Mouse (Mus musculus) embryonic facial prominence, embryonic 15.5 days (tissue): ENCODE measurements around the gene Trim31. TPM values are rescaled to one million over a fixed set of nuclear protein-coding genes. Genes with fewer than 3 reads are reported as not detected.

Experiments used
- ATAC-seq: fragments of 200-750 bp; cut with Nextera tagmentation; 2 replicates; pipeline ENCODE4 v1.8.0; 2017; ENCODE audit warnings: low read depth, moderate TSS enrichment; ENCODE audit not compliant: insufficient number of reproducible peaks, low FRiP score, low TSS enrichment
- H3K27ac ChIP-seq: fragments of 300-500 bp; sonication (generic); replicated peaks from 2 replicates; pipeline ENCODE4 v1.5.1; 2015; ENCODE audit warnings: mild to moderate bottlenecking, inconsistent platforms
- H3K27me3 ChIP-seq: fragments of 300-500 bp; sonication (generic); 2 replicates; pipeline ENCODE4 v1.6.1; 2015; ENCODE audit warnings: inconsistent platforms
- H3K36me3 ChIP-seq: fragments of 300-500 bp; sonication (generic); 2 replicates; pipeline ENCODE4 v1.6.1; 2015; ENCODE audit warnings: mild to moderate bottlenecking, inconsistent platforms
- H3K4me1 ChIP-seq: fragments of 300-500 bp; sonication (generic); 2 replicates; pipeline ENCODE4 v1.6.1; 2015; ENCODE audit warnings: inconsistent platforms
- H3K4me2 ChIP-seq: fragments of 300-500 bp; sonication (generic); replicated peaks from 2 replicates; pipeline ENCODE4 v1.6.1; 2015; ENCODE audit warnings: mild to moderate bottlenecking, inconsistent platforms
- H3K4me3 ChIP-seq: fragments of 300-500 bp; sonication (generic); replicated peaks from 2 replicates; pipeline ENCODE4 v1.5.1; 2015; ENCODE audit warnings: mild to moderate bottlenecking, inconsistent platforms
- H3K9ac ChIP-seq: fragments of 300-500 bp; sonication (generic); 2 replicates; pipeline ENCODE4 v1.6.1; 2015; ENCODE audit warnings: inconsistent platforms
- H3K9me3 ChIP-seq: fragments of 300-500 bp; sonication (generic); replicated peaks from 2 replicates; pipeline ENCODE4 v1.6.1; 2016; ENCODE audit warnings: inconsistent platforms
- WGBS: fragments of 180-500 bp; shearing (Covaris S2); methylation state at CpG from one replicate; pipeline ENCODE4 v1.1.7; 2015; 5-methylcytosine and 5-hydroxymethylcytosine counted together
- polyA plus RNA-seq: library from polyadenylated mRNA; unstranded; fragments of >200 nt; fragmentation: Nextera tagmentation; extraction: Ambion mirVana; gene quantifications from 2 replicates; pipeline ENCODE4 v1.2.1, GENCODE M21; 2015

The Trim31 gene
- polyA plus RNA-seq: not detected in 2 replicates

GRCm38 (mm10) chr17:36897552-36898205 lies at the start of gene Trim31:
Gene Trim31 (plus strand): TSS chr17:36898118.
- H3K9ac ChIP-seq: no peak within 1 kb of the TSS
- H3K4me3 ChIP-seq: no peak within 1 kb of the TSS
- no peaks in the 10 kb centered on the region for H3K36me3 ChIP-seq
- no peak within 1 kb of the TSS for H3K4me2 ChIP-seq
- WGBS: 65% methylated on average over 6 of the region's 6 CpGs
- H3K4me1 ChIP-seq: no peaks in the 10 kb centered on the region
- no peaks in the 10 kb centered on the region for H3K27me3 ChIP-seq
- no peak within 1 kb of the TSS for H3K27ac ChIP-seq
- no peaks in the 10 kb centered on the region for H3K9me3 ChIP-seq
- no peak for ATAC-seq

- peaks cover 38% of the 10 kb centered on the region for H3K36me3 ChIP-seq
- WGBS: 78% methylated on average over 5 of the region's 5 CpGs
- no peaks in the 10 kb centered on the region for H3K9me3 ChIP-seq
- no peak overlapping the region for H3K4me3 ChIP-seq
- H3K27ac ChIP-seq: no peak overlapping the region
- no peak overlapping the region for H3K9ac ChIP-seq
- no peaks in the 10 kb centered on the region for H3K27me3 ChIP-seq
- H3K4me2 ChIP-seq: no peak overlapping the region
- H3K4me1 ChIP-seq: peaks cover 3% of the 10 kb centered on the region; the same call in 1 of the 2 replicates
- no peak for ATAC-seq
Observed at GRCm38 (mm10) chr17:36848911-36849310, 49.0 kb upstream of the Trim31 start.

- Histone ChIP-seq H3K27me3 (no peaks in the 10 kb centered on the region), H3K9me3 (no peaks in the 10 kb centered on the region), H3K36me3 (peaks cover 48% of the 10 kb centered on the region), H3K9ac (no peak overlapping the region), H3K4me2 (no peak overlapping the region), H3K27ac (no peak overlapping the region), H3K4me1 (no peaks in the 10 kb centered on the region), H3K4me3 (no peak overlapping the region)
- ATAC-seq: no peak
- WGBS: 89% methylated on average over 2 of the region's 2 CpGs
Observed at GRCm38 (mm10) chr17:36849992-36850391, 47.9 kb upstream of the Trim31 start.

DNA sequence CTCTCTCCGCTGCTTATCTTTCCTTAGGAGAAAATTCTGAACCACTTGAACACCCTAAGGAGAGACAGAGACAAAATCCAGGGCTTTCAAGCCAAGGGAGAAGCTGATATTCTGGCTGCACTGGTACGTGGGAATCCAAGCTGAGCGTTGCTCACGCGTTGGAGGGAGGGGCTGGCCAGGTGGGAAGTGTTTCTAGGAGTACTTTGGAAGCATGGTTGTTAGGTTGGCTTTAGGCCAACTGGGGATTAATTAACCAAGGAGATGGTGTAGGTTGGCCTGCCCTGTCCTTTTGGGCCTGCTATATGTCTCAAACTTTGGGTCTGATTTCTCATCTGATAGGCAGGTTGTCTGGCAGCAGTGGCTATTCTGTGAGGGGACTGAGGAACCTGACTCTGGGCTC lies 46.7 kb upstream of the Trim31 start:
- no peak overlapping the region for H3K9ac ChIP-seq
- no peak overlapping the region for H3K4me2 ChIP-seq

DNA sequence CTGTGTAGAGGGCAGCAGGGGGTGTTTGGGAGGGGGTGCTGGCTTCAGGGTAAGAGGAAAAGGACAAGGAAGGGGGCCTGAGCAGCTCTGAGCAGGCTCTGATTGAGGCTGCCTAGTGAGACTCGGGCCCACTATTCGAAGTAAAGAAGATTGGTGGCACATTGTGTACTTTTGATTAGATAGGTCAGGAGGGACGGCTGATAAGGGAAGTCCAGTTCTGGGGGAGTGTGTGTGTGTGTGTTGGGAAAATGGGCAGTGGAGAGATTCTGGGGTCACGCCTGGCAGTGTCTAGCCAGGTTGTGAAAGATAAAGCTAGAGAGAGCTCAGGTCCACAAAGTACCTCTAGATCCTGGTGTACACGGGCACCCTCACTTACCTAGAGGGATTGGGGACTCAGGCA lies 46.3 kb upstream of the Trim31 start:
- no peak overlapping the region for H3K9ac ChIP-seq
- no peak for ATAC-seq
- no peak overlapping the region for H3K4me3 ChIP-seq
- H3K9me3 ChIP-seq: no peaks in the 10 kb centered on the region
- no peaks in the 10 kb centered on the region for H3K27me3 ChIP-seq
- no peak overlapping the region for H3K4me2 ChIP-seq
- H3K27ac ChIP-seq: no peak overlapping the region
- H3K36me3 ChIP-seq: peaks cover 63% of the 10 kb centered on the region
- WGBS: 89% methylated on average over 5 of the region's 5 CpGs
- H3K4me1 ChIP-seq: no peaks in the 10 kb centered on the region

More for the DNA sequence above, 46.7 kb upstream of the Trim31 start:
- H3K4me1 ChIP-seq: no peaks in the 10 kb centered on the region
- no peak overlapping the region for H3K27ac ChIP-seq
- WGBS: 70% methylated on average over 5 of the region's 5 CpGs
- peaks cover 58% of the 10 kb centered on the region for H3K36me3 ChIP-seq
- no peaks in the 10 kb centered on the region for H3K27me3 ChIP-seq
- no peak overlapping the region for H3K4me3 ChIP-seq
- no peaks in the 10 kb centered on the region for H3K9me3 ChIP-seq
- no peak for ATAC-seq

DNA sequence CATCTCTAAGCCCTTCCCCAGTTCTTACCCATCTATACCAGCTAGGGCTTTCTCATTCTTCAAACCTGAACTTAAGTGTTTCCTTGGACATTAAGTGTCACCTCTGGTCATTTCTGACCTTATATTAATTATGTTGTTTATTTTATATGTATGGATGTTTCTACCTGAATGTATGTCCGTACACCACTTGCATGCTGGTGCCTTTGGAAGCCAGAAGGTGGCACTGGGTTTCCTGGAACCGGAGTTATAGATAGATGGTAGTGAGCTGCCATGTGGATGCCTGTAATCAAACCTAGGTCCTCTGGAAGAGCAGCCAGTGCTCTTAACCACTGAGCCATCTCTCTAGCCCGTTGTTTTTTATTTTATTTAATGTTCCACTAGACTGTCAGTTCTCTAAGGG lies 42.4 kb upstream of the Trim31 start:
- no peak overlapping the region for H3K9ac ChIP-seq
- no peak overlapping the region for H3K4me2 ChIP-seq
- H3K27me3 ChIP-seq: no peaks in the 10 kb centered on the region
- 95% methylated on average over 3 of the region's 3 CpGs for WGBS
- peaks cover 83% of the 10 kb centered on the region for H3K36me3 ChIP-seq
- ATAC-seq: no peak
- H3K4me1 ChIP-seq: no peaks in the 10 kb centered on the region
- no peak overlapping the region for H3K4me3 ChIP-seq
- H3K27ac ChIP-seq: no peak overlapping the region
- no peaks in the 10 kb centered on the region for H3K9me3 ChIP-seq

GRCm38 (mm10) chr17:36856236-36856635 lies 41.7 kb upstream of the Trim31 start:
- Histone ChIP-seq H3K27ac (no peak overlapping the region), H3K9me3 (no peaks in the 10 kb centered on the region), H3K4me1 (no peaks in the 10 kb centered on the region), H3K9ac (no peak overlapping the region), H3K4me3 (no peak overlapping the region), H3K27me3 (no peaks in the 10 kb centered on the region), H3K36me3 (peaks cover 77% of the 10 kb centered on the region), H3K4me2 (no peak overlapping the region)
- WGBS: 93% methylated on average over 4 of the region's 4 CpGs
- ATAC-seq: no peak

- ATAC-seq: no peak
- 95% methylated on average over 3 of the region's 3 CpGs for WGBS
- H3K27ac ChIP-seq: no peak overlapping the region
Observed at GRCm38 (mm10) chr17:36858181-36858580, 39.7 kb upstream of the Trim31 start.

GRCm38 (mm10) chr17:36861680-36862079 lies 36.2 kb upstream of the Trim31 start:
- Histone ChIP-seq H3K4me2 (no peak overlapping the region), H3K36me3 (peaks cover 27% of the 10 kb centered on the region), H3K4me1 (peaks cover under 1% of the 10 kb centered on the region; the same call in 1 of the 2 replicates), H3K4me3 (no peak overlapping the region), H3K9me3 (no peaks in the 10 kb centered on the region), H3K9ac (no peak overlapping the region), H3K27me3 (peaks cover 12% of the 10 kb centered on the region), H3K27ac (no peak overlapping the region)
- WGBS: 49% methylated on average over 2 of the region's 2 CpGs
- ATAC-seq: no peak

More at GRCm38 (mm10) chr17:36858181-36858580, 39.7 kb upstream of the Trim31 start:
- H3K9me3 ChIP-seq: no peaks in the 10 kb centered on the region
- no peak overlapping the region for H3K4me3 ChIP-seq
- H3K36me3 ChIP-seq: peaks cover 59% of the 10 kb centered on the region
- no peaks in the 10 kb centered on the region for H3K27me3 ChIP-seq
- H3K4me2 ChIP-seq: no peak overlapping the region
- no peak overlapping the region for H3K9ac ChIP-seq
- no peaks in the 10 kb centered on the region for H3K4me1 ChIP-seq

DNA sequence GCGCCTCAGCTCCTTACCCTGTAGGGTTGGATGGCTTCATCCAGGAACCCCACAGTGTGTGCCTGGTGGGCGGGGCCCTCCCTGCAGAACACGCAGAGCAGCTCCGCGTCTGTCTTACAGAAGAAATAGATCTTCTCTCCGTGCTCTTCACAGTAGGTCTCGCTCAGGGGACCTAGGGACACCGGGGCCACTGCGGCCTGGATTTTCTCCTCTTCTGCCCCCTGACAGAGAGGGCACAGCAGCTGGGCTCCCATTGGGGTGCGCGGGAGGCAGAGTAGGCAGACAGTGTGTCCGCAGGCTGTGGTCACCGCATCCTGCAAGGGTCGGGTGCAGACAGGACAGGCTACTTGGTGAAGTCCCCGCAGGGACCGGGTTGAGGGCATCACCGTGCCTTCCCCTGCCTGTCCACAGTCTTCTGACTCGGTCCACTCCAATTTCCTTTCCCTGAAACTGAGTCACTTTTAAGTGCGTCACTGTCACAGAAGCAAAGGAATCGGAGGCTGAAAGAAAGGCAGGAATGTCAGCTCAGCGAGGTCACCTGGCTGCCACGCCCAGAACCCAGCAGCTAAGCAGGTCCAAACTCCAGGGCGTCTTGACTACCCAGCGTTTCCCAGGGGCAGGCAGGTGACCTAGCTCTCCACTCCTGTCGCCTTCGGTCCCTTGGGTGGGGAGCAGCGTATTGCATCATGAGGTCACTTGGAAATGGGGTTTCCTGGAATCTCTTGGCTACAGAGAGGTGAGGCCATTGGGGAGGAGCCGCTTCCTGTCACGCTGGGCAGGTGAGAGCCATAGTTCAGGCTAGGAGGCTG lies 31.0 kb upstream of the Trim31 start, which contains the start of gene Trim15:
TSS of gene Trim15 (minus strand) at position 492 of the 809 bp plus-strand sequence.
- Histone ChIP-seq H3K36me3 (no peaks in the 10 kb centered on the region), H3K27me3 (peaks cover 23% of the 10 kb centered on the region), H3K9ac (no peak within 1 kb of the TSS), H3K4me3 (no peak within 1 kb of the TSS), H3K27ac (no peak within 1 kb of the TSS), H3K4me2 (peak within 1 kb of the TSS; percentile 26; the same call in 1 of the 2 replicates), H3K4me1 (peaks cover 6% of the 10 kb centered on the region), H3K9me3 (no peaks in the 10 kb centered on the region)
- no peak for ATAC-seq
- WGBS: 11% methylated on average over 29 of the region's 29 CpGs

- ATAC-seq: no peak
- no peak overlapping the region for H3K9ac ChIP-seq
- no peak overlapping the region for H3K4me3 ChIP-seq
- no peak overlapping the region for H3K4me2 ChIP-seq
- no peaks in the 10 kb centered on the region for H3K9me3 ChIP-seq
- peaks cover 6% of the 10 kb centered on the region for H3K4me1 ChIP-seq
- no peaks in the 10 kb centered on the region for H3K36me3 ChIP-seq
- H3K27ac ChIP-seq: no peak overlapping the region
- H3K27me3 ChIP-seq: peaks cover 23% of the 10 kb centered on the region
- 80% methylated on average over 2 of the region's 2 CpGs for WGBS
Observed at GRCm38 (mm10) chr17:36868836-36869235, 29.1 kb upstream of the Trim31 start.
